Mouse (Mus musculus) kidney, adult 2 months (tissue): ENCODE data around the gene Dcbld2.

Experiments
- CTCF ChIP-seq: fragments of 200-500 bp; conservative IDR thresholded peaks from 2 replicates; pipeline ENCODE4 v1.5.1; 2011; ENCODE audit warnings: low read depth, mild to moderate bottlenecking, control low read depth, low read length, moderate library complexity, mixed read lengths; ENCODE audit not compliant: insufficient read depth, insufficient read length
- POLR2A ChIP-seq: fragments of 200-500 bp; IDR thresholded peaks from one replicate; pipeline ENCODE4 v1.6.1; 2011; ENCODE audit warnings: low read depth, low read length, control low read depth

GRCm38 (mm10) chr16:58482296-58482695 lies 74.1 kb downstream of the Dcbld2 start:
- TF ChIP-seq CTCF = no peak
- TF ChIP-seq POLR2A = no peak
